Comparison of ENCODE assay signal across 21 mouse cellular contexts in genomic region chr6:67301230-67301629, GRCm38 (mm10).
DNase-seq lines count a peak whose midpoint lies in the region; ATAC-seq and TF ChIP-seq lines count a peak whose summit lies in the region.
"Had no signal": no experiment of that assay in that cellular context is flagged by ENCODE, and none has a peak within 500 bp of the region (broad histone marks: within the 10 kb centered on the region; RNA-seq: fewer than 3 reads in every experiment).

No protein-coding gene starts in this region.

- no peak overlapping the region for H3K4me2 ChIP-seq in embryonic facial prominence, embryonic 15.5 days (replicated peaks)
- no peak overlapping the region for H3K4me2 ChIP-seq in stomach, embryonic 14.5 days (replicated peaks; ENCODE audit: low read depth, low read length)
- no peak overlapping the region for H3K4me2 ChIP-seq in midbrain, postnatal 0 days (ENCODE audit: low read depth, low read length, poor library complexity, severe bottlenecking)
- H3K4me2 ChIP-seq: embryonic facial prominence, embryonic 12.5 days; hindbrain, embryonic 12.5 days; limb, embryonic 12.5 days; liver, embryonic 13.5 days; lung, embryonic 15.5 days; midbrain, embryonic 12.5 days; neural tube, embryonic 13.5 days had no signal

- no peak overlapping the region for H3K4me3 ChIP-seq in layer of hippocampus, adult 2 months
- no peak overlapping the region for H3K4me3 ChIP-seq in embryonic facial prominence, embryonic 15.5 days (replicated peaks)
- no peak overlapping the region for H3K4me3 ChIP-seq in stomach, embryonic 14.5 days (ENCODE audit: low read depth, low read length)
- no peak overlapping the region for H3K4me3 ChIP-seq in midbrain, postnatal 0 days (ENCODE audit: low read depth, low read length)
- H3K4me3 ChIP-seq: embryonic facial prominence, embryonic 12.5 days; hindbrain, embryonic 12.5 days; limb, embryonic 12.5 days; liver, embryonic 13.5 days; lung, embryonic 15.5 days; midbrain, embryonic 12.5 days; neural tube, embryonic 13.5 days had no signal

- 0 out of 2 replicates have a peak overlapping the region, but pooled peaks have one; percentile 36 for H3K27ac ChIP-seq in layer of hippocampus, adult 2 months
- peak overlapping the region; percentile 58 for H3K27ac ChIP-seq in embryonic facial prominence, embryonic 15.5 days (replicated peaks)
- H3K27ac ChIP-seq in stomach, embryonic 14.5 days (ENCODE audit: low read length): no peak overlapping the region
- H3K27ac ChIP-seq in midbrain, postnatal 0 days (ENCODE audit: low read depth, low read length): no peak overlapping the region
- H3K27ac ChIP-seq: hindbrain, embryonic 12.5 days; limb, embryonic 12.5 days; liver, embryonic 13.5 days; lung, embryonic 15.5 days; midbrain, embryonic 12.5 days; neural tube, embryonic 13.5 days had no signal

- H3K36me3 ChIP-seq in embryonic facial prominence, embryonic 15.5 days: no peaks in the 10 kb centered on the region
- H3K36me3 ChIP-seq in stomach, embryonic 14.5 days (ENCODE audit: control insufficient read depth, insufficient read depth, low read length): no peaks in the 10 kb centered on the region
- no peaks in the 10 kb centered on the region for H3K36me3 ChIP-seq in midbrain, postnatal 0 days (ENCODE audit: insufficient read depth, low read length)
- H3K36me3 ChIP-seq: embryonic facial prominence, embryonic 12.5 days; hindbrain, embryonic 12.5 days; limb, embryonic 12.5 days; liver, embryonic 13.5 days; lung, embryonic 15.5 days; midbrain, embryonic 12.5 days; neural tube, embryonic 13.5 days had no signal

- WGBS in embryonic facial prominence, embryonic 15.5 days: 75% methylated on average over 3 of the region's 3 CpGs
- WGBS in stomach, embryonic 14.5 days: 78% methylated on average over 3 of the region's 3 CpGs
- 97% methylated on average over 3 of the region's 3 CpGs for WGBS in midbrain, postnatal 0 days

- DNase-seq in gastrocnemius, adult 8-10 months (ENCODE audit: low spot score in 2 of 2): peak; percentile 21 to 40
- DNase-seq in gastrocnemius, postnatal 10 days: no peak
- no peak for DNase-seq in layer of hippocampus, adult 2 months (ENCODE audit: low spot score in 2 of 2)
- no peak for DNase-seq in layer of hippocampus, adult 9-10 months (ENCODE audit: low spot score)
- DNase-seq in midbrain, postnatal 0 days (ENCODE audit: low spot score): no peak
- DNase-seq in lung, adult 18-20 months: no peak
- DNase-seq: adrenal gland, postnatal 25 days; cerebellum, adult 2 months; layer of hippocampus, adult 9-11 months; liver, embryonic 13.5 days; lung, postnatal 4 days; thymus, postnatal 25 days had no signal

- no peak for ATAC-seq in embryonic facial prominence, embryonic 15.5 days (ENCODE audit: insufficient number of reproducible peaks, low FRiP score, low TSS enrichment, low read depth)
- ATAC-seq in stomach, embryonic 14.5 days (ENCODE audit: insufficient number of reproducible peaks, insufficient read depth, low FRiP score, low read depth): 0 out of 2 replicates have a peak, but pooled peaks have one; percentile 34
- ATAC-seq in midbrain, postnatal 0 days (ENCODE audit: low FRiP score): no peak

- H3K4me1 ChIP-seq in embryonic facial prominence, embryonic 15.5 days: peaks cover 17% of the 10 kb centered on the region
- peaks cover 7% of the 10 kb centered on the region; the same call in 1 of the 2 replicates for H3K4me1 ChIP-seq in stomach, embryonic 14.5 days (ENCODE audit: control insufficient read depth, insufficient read depth, low read length)
- H3K4me1 ChIP-seq in midbrain, postnatal 0 days (ENCODE audit: insufficient read depth, low read length): no peaks in the 10 kb centered on the region
- H3K4me1 ChIP-seq: embryonic facial prominence, embryonic 12.5 days; limb, embryonic 12.5 days; lung, embryonic 15.5 days; midbrain, embryonic 12.5 days had no signal

- no peaks in the 10 kb centered on the region for H3K27me3 ChIP-seq in embryonic facial prominence, embryonic 15.5 days
- no peaks in the 10 kb centered on the region for H3K27me3 ChIP-seq in stomach, embryonic 14.5 days (ENCODE audit: control insufficient read depth, insufficient read depth, low read length)
- no peaks in the 10 kb centered on the region for H3K27me3 ChIP-seq in midbrain, postnatal 0 days (ENCODE audit: insufficient read depth, low read length)
- H3K27me3 ChIP-seq: CH12.LX; embryonic facial prominence, embryonic 12.5 days; hindbrain, embryonic 12.5 days; limb, embryonic 12.5 days; liver, embryonic 13.5 days; lung, embryonic 15.5 days; midbrain, embryonic 12.5 days; neural tube, embryonic 13.5 days had no signal

- TF ChIP-seq CTCF in layer of hippocampus, adult 2 months (conservative IDR thresholded peaks at IDR 0.05): no peak
- no peak for TF ChIP-seq CTCF in midbrain, postnatal 0 days (IDR thresholded peaks at IDR 0.05)

- H3K9ac ChIP-seq in embryonic facial prominence, embryonic 15.5 days: no peak overlapping the region
- H3K9ac ChIP-seq in stomach, embryonic 14.5 days (replicated peaks; ENCODE audit: low read depth, low read length): no peak overlapping the region
- no peak overlapping the region; the same call in 1 of the 2 replicates for H3K9ac ChIP-seq in midbrain, postnatal 0 days (replicated peaks; ENCODE audit: low read length, poor library complexity, severe bottlenecking)
- H3K9ac ChIP-seq: embryonic facial prominence, embryonic 12.5 days; hindbrain, embryonic 12.5 days; limb, embryonic 12.5 days; liver, embryonic 13.5 days; lung, embryonic 15.5 days; midbrain, embryonic 12.5 days; neural tube, embryonic 13.5 days had no signal

- H3K9me3 ChIP-seq in embryonic facial prominence, embryonic 15.5 days (replicated peaks): no peaks in the 10 kb centered on the region
- no peaks in the 10 kb centered on the region for H3K9me3 ChIP-seq in stomach, embryonic 14.5 days (ENCODE audit: control insufficient read depth, low read depth, low read length)
- no peaks in the 10 kb centered on the region for H3K9me3 ChIP-seq in midbrain, postnatal 0 days (ENCODE audit: low read length)
- H3K9me3 ChIP-seq: embryonic facial prominence, embryonic 12.5 days; hindbrain, embryonic 12.5 days; limb, embryonic 12.5 days; liver, embryonic 13.5 days; lung, embryonic 15.5 days; midbrain, embryonic 12.5 days; neural tube, embryonic 13.5 days had no signal

Comparison
In these comparisons a context has a peak if more than half of its experiments do, and no peak if none do; other contexts are left out.
1. DNase-seq: peak in gastrocnemius, adult 8-10 months (2 of 2); none in gastrocnemius, postnatal 10 days (single experiment), layer of hippocampus, adult 2 months (0 of 2), layer of hippocampus, adult 9-10 months (single experiment), midbrain, postnatal 0 days (single experiment) and lung, adult 18-20 months (0 of 2).
2. H3K27ac ChIP-seq: peak in layer of hippocampus, adult 2 months (single experiment) and embryonic facial prominence, embryonic 15.5 days (single experiment); none in stomach, embryonic 14.5 days (single experiment) and midbrain, postnatal 0 days (single experiment).